Mouse (Mus musculus) liver, embryonic 14.5 days (tissue): ENCODE results near the gene Gnptab. TPM values are rescaled to one million over a fixed set of nuclear protein-coding genes. Genes with fewer than 3 reads are reported as not detected.

ENCODE experiments used
- ATAC-seq: fragments of 200-750 bp; cut with Nextera tagmentation; 2 replicates; pipeline ENCODE4 v1.8.0; 2017; ENCODE audit warnings: moderate number of reproducible peaks, mild to moderate bottlenecking, moderate library complexity; ENCODE audit not compliant: insufficient read depth
- DNase-seq, 3 experiments: peaks; one replicate each; pipeline ENCODE4 v3.0.0-alpha.2; 2012 to 2013; ENCODE audit warnings: low read depth in 3 of 3, low spot score in 3 of 3
- H3K27ac ChIP-seq: fragments of 300-500 bp; sonication (generic); 2 replicates; pipeline ENCODE4 v1.5.1; 2014; ENCODE audit warnings: moderate library complexity, mild to moderate bottlenecking, control low read depth, inconsistent platforms
- H3K27me3 ChIP-seq: fragments of 300-500 bp; sonication (generic); 2 replicates; pipeline ENCODE4 v1.6.1; 2014; ENCODE audit warnings: mild to moderate bottlenecking, low read length, moderate library complexity; ENCODE audit not compliant: control insufficient read depth, insufficient read depth
- H3K36me3 ChIP-seq: fragments of 300-500 bp; sonication (generic); replicated peaks from 2 replicates; pipeline ENCODE4 v1.6.1; 2014; ENCODE audit warnings: low read depth; ENCODE audit not compliant: control insufficient read depth, insufficient read depth
- H3K4me1 ChIP-seq, 2 experiments: fragments of 200-500 bp in 1 of 2; fragments of 300-500 bp in 1 of 2; sonication (generic) in 1 of 2; replicated peaks; 2 replicates each; pipeline ENCODE4 v1.6.1; 2012 to 2014; ENCODE audit warnings: antibody characterized with exemption in 1 of 2, inconsistent platforms in 1 of 2, low read length in 1 of 2; ENCODE audit not compliant: control insufficient read depth in 2 of 2, insufficient read depth in 2 of 2
- H3K4me2 ChIP-seq: fragments of 300-500 bp; sonication (generic); 2 replicates; pipeline ENCODE4 v1.6.1; 2014; ENCODE audit warnings: low read depth, mild to moderate bottlenecking, control low read depth, moderate library complexity
- H3K4me3 ChIP-seq, 2 experiments: fragments of 200-500 bp in 1 of 2; fragments of 300-500 bp in 1 of 2; sonication (generic) in 1 of 2; 2 replicates each; pipeline ENCODE4 v1.5.1; 2012 to 2014; ENCODE audit warnings: low read depth in 2 of 2, low read length in 2 of 2, mild to moderate bottlenecking in 2 of 2, control low read depth in 1 of 2, inconsistent platforms in 1 of 2, moderate library complexity in 1 of 2; ENCODE audit not compliant: insufficient read depth in 1 of 2
- H3K9ac ChIP-seq: fragments of 300-500 bp; sonication (generic); replicated peaks from 2 replicates; pipeline ENCODE4 v1.6.1; 2014; ENCODE audit warnings: mild to moderate bottlenecking, control low read depth, moderate library complexity
- H3K9me3 ChIP-seq: fragments of 300-500 bp; sonication (generic); 2 replicates; pipeline ENCODE4 v1.6.1; 2016; ENCODE audit warnings: low read length, mixed read lengths; ENCODE audit not compliant: control insufficient read depth
- CTCF ChIP-seq: IDR thresholded peaks from 2 replicates; pipeline ENCODE4 v1.5.1; 2016; ENCODE audit warnings: antibody characterized with exemption, low read depth, control low read depth
- EP300 ChIP-seq: IDR thresholded peaks from 2 replicates; pipeline ENCODE4 v1.6.1; 2016; ENCODE audit warnings: antibody characterized with exemption, low read depth
- WGBS: fragments of 180-500 bp; shearing (Covaris S2); extraction: QIAGEN DNeasy Blood & Tissue Kit; methylation state at CpG from one replicate; pipeline ENCODE4 v1.1.7; 2014; ENCODE audit not compliant: insufficient replicate concordance; 5-methylcytosine and 5-hydroxymethylcytosine counted together
- polyA plus RNA-seq, 2 experiments: library from polyadenylated mRNA; depleted of rRNA in 1 of 2; stranded (reverse) in 1 of 2; unstranded in 1 of 2; fragments of >200 nt; fragmentation: Nextera tagmentation in 1 of 2; extraction: Ambion mirVana in 1 of 2; gene quantifications; 2 replicates each; pipeline versions ENCODE4 v1.2.1 to v1.2.3; 2012 to 2014

Gene Gnptab
- polyA plus RNA-seq, 2 experiments: 2.3 to 4.9 TPM

DNA sequence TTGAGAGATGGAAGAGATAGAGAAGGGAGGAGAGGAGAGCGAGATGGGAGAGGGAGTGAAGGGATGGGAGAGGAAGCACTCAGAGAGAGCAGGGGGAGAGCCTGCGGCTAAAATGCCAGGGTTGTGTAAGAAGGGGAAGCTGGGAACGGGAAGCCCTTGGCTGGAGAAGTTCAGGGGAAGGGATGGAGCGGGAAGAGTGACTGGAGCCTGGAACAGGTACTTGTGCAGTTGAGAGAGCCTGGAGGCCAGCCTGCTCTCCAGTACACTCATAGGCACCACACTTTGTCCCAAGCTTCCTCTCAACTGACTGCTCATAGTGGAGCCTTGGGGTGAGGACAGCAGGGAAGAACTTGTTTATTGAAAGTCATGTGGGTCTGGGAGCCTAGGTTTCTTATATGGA is 4.5 kb downstream of the Gnptab start:
- Histone ChIP-seq H3K4me2 (no peak overlapping the region), H3K4me3 (no peak overlapping the region), H3K9me3 (no peaks in the 10 kb centered on the region), H3K4me1 (peaks cover 5 to 33% of the 10 kb centered on the region in 2 experiments), H3K36me3 (no peaks in the 10 kb centered on the region), H3K27me3 (no peaks in the 10 kb centered on the region), H3K9ac (no peak overlapping the region), H3K27ac (no peak overlapping the region)
- DNase-seq: no peak
- ATAC-seq: no peak
- TF ChIP-seq CTCF (no peak), EP300 (no peak)
- 28% methylated on average over 4 of the region's 4 CpGs for WGBS

DNA sequence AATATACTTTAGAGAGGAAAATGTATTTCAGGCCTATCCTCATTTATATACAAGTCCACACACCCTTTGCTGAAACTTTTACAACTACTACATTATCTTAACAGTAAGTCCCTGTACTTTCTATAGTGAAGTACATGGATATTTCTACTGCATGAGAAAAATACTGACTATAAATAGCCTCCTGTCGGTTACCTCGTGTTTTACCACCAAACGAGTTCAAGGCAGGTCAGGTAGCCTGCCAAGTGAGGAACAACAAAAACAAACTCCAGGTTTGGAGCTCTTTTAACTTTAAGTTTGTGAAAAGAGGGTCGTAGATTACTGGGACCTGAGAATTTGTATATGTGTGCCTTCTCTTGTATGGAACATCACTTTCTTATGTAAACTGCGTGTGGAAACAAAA is 5.1 kb downstream of the Gnptab start:
- Histone ChIP-seq H3K9ac (no peak overlapping the region), H3K9me3 (no peaks in the 10 kb centered on the region)
- 45% methylated on average over 5 of the region's 5 CpGs for WGBS

DNA sequence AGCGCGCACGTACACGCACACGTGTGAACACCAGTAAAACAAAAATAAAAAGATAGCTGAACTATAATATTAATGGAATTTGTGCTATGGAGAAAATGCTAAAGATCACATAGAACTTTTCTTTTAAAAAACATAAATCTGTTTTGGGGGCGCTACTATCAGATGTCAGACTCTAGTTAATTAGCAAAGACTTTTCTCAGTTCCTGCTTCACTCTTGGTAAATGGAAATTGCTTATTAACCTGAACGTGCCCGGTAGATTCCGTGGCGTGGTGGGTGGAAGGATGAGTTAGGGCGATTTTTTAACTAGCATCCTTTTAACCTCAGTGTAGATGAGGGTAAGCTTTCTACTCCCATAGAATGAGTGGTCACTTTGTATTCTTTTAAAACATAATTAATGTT is 6.4 kb downstream of the Gnptab start:
- peaks cover 5 to 38% of the 10 kb centered on the region in 2 experiments for H3K4me1 ChIP-seq
- ATAC-seq (no peak), DNase-seq (no peak)
- no peaks in the 10 kb centered on the region for H3K9me3 ChIP-seq
- no peaks in the 10 kb centered on the region for H3K27me3 ChIP-seq
- WGBS: 73% methylated on average over 11 of the region's 11 CpGs
- H3K36me3 ChIP-seq: no peaks in the 10 kb centered on the region
- no peak overlapping the region for H3K27ac ChIP-seq
- H3K9ac ChIP-seq: no peak overlapping the region
- no peak overlapping the region for H3K4me2 ChIP-seq
- no peak overlapping the region for H3K4me3 ChIP-seq
- TF ChIP-seq EP300 (no peak), CTCF (no peak)

More for the DNA sequence above, 5.1 kb downstream of the Gnptab start:
- Histone ChIP-seq H3K4me1 (peaks cover 5 to 37% of the 10 kb centered on the region in 2 experiments), H3K4me2 (no peak overlapping the region), H3K4me3 (no peak overlapping the region), H3K36me3 (no peaks in the 10 kb centered on the region), H3K27ac (no peak overlapping the region), H3K27me3 (no peaks in the 10 kb centered on the region)
- TF ChIP-seq CTCF (no peak), EP300 (no peak)
- DNase-seq (no peak), ATAC-seq (no peak)

DNA sequence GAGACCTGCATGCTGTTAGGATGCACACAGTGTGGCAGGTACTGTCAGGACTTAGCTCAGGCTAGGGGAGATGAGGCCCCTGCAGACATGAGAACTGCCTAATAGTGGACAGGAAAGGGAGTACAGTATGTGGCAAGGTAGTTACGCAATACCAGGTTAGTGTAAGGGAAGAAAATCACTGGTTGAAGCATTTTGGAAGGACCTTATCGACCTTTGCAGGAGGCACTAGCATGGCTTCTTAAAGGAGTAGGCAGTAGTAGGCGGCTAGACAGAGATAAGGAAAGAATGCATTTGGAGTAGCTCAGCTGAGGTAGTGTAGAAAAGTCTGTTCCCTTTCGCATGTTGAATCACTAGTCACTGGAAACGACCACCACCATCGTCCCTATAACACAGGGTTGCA is 6.8 kb downstream of the Gnptab start:
- Histone ChIP-seq H3K4me2 (no peak overlapping the region), H3K27me3 (no peaks in the 10 kb centered on the region), H3K9ac (no peak overlapping the region), H3K4me3 (no peak overlapping the region), H3K27ac (no peak overlapping the region), H3K36me3 (no peaks in the 10 kb centered on the region), H3K9me3 (no peaks in the 10 kb centered on the region), H3K4me1 (peaks cover 5 to 35% of the 10 kb centered on the region in 2 experiments)
- ATAC-seq (peak; percentile 79), DNase-seq (peak; percentile 41 to 51 (median 47))
- peak; percentile 34; the same call in 1 of the 2 replicates for TF ChIP-seq EP300
- TF ChIP-seq CTCF: 0 out of 2 replicates have a peak, but pooled peaks have one; percentile 6
- WGBS: 7% methylated on average over 6 of the region's 6 CpGs

DNA sequence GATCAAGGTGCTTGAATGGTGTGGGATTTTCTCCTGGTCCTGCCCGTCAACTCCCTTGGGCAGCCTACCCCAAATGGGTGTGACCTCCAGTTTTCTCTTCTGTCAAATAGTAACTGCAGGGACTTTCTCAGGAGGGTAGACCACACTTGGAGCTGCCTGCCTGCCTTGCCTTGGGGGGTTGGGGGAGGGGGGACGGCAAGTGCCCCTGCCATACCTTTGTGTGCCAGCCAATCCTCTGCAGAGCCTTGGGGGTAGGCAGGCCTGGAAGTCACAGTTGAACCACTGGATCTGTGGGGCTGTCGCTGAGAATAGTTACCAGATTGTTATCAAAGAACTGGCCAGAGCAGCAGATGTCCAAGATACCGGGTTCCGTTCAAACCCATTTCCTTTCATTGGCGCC is 7.3 kb downstream of the Gnptab start:
- WGBS: 22% methylated on average over 6 of the region's 6 CpGs
- Histone ChIP-seq H3K4me3 (no peak overlapping the region), H3K4me2 (no peak overlapping the region), H3K27ac (no peak overlapping the region), H3K9ac (no peak overlapping the region), H3K27me3 (no peaks in the 10 kb centered on the region), H3K36me3 (no peaks in the 10 kb centered on the region), H3K9me3 (no peaks in the 10 kb centered on the region), H3K4me1 (peaks cover 5 to 30% of the 10 kb centered on the region in 2 experiments)
- no peak for ATAC-seq
- no peak for DNase-seq
- no peak for TF ChIP-seq EP300
- no peak for TF ChIP-seq CTCF
